Mouse (Mus musculus) heart, adult 18-20 months (tissue): Measurements from ENCODE around the gene Arsg. TPM values are rescaled to one million over a fixed set of nuclear protein-coding genes. Genes with fewer than 3 reads are reported as not detected.

Experiments used
- DNase-seq, 2 experiments: peaks; one replicate each; pipeline ENCODE4 v3.0.0; 2021 to 2022; ENCODE audit warnings: mixed read lengths in 1 of 2
- total RNA-seq, 2 experiments: library from RNA; stranded (reverse); gene quantifications; 2 replicates each; pipeline ENCODE4 v1.2.3; 2021

Gene Arsg
- total RNA-seq, 2 experiments from 2014 or later: 1.4 to 2.1 TPM

- no peak for DNase-seq
Measured at GRCm38 (mm10) chr11:109545700-109546143, 72.5 kb downstream of the Arsg start.

- DNase-seq: no peak
Measured at GRCm38 (mm10) chr11:109546305-109547001, 73.3 kb downstream of the Arsg start.

- DNase-seq: no peak
Measured at GRCm38 (mm10) chr11:109547652-109548051, 74.5 kb downstream of the Arsg start.

- DNase-seq: no peak
Measured at GRCm38 (mm10) chr11:109549599-109550290, 76.6 kb downstream of the Arsg start.

- no peak for DNase-seq
Measured at GRCm38 (mm10) chr11:109553921-109554320, 80.7 kb downstream of the Arsg start.

- DNase-seq: no peak
Measured at GRCm38 (mm10) chr11:109554443-109554842, 81.3 kb downstream of the Arsg start.

GRCm38 (mm10) chr11:109556130-109556529 lies 83.0 kb downstream of the Arsg start:
- DNase-seq: peak in 1 of 2 experiments; percentile 36

GRCm38 (mm10) chr11:109557419-109557818 lies 84.2 kb downstream of the Arsg start:
- DNase-seq: no peak

- DNase-seq: peak in 1 of 2 experiments; percentile 50
Measured at GRCm38 (mm10) chr11:109559241-109559640, 86.1 kb downstream of the Arsg start.

GRCm38 (mm10) chr11:109560793-109561257 lies 87.7 kb downstream of the Arsg start:
- DNase-seq: peak; percentile 49 to 67

GRCm38 (mm10) chr11:109561445-109561844 lies 88.3 kb downstream of the Arsg start:
- no peak for DNase-seq

GRCm38 (mm10) chr11:109563708-109564107 lies 90.5 kb downstream of the Arsg start:
- no peak for DNase-seq

- DNase-seq: no peak
Measured at GRCm38 (mm10) chr11:109564466-109565214, 91.5 kb downstream of the Arsg start.

GRCm38 (mm10) chr11:109569007-109569618 lies 95.9 kb downstream of the Arsg start:
- DNase-seq: no peak

GRCm38 (mm10) chr11:109569809-109570208 lies 96.6 kb downstream of the Arsg start:
- DNase-seq: peak; percentile 46 to 52

GRCm38 (mm10) chr11:109572051-109572450 lies 98.9 kb downstream of the Arsg start:
- DNase-seq: no peak

- no peak for DNase-seq
Measured at GRCm38 (mm10) chr11:109574604-109575003, 101.4 kb downstream of the Arsg start.

- DNase-seq: no peak
Measured at GRCm38 (mm10) chr11:109575832-109576231, 102.7 kb downstream of the Arsg start.

- DNase-seq: no peak
Measured at GRCm38 (mm10) chr11:109578536-109578935, 105.4 kb downstream of the Arsg start.

GRCm38 (mm10) chr11:109579999-109580398 lies 106.8 kb downstream of the Arsg start:
- no peak for DNase-seq

- DNase-seq: no peak
Measured at GRCm38 (mm10) chr11:109583986-109584385, 110.8 kb downstream of the Arsg start.
